Mouse (Mus musculus): ENCODE results near the gene Dtd2. TPM values are rescaled to one million over a fixed set of nuclear protein-coding genes. Genes with fewer than 3 reads are reported as not detected.

Dtd2 gene
- polyA plus RNA-seq, 1 experiment, result 0.11 TPM

GRCm38 (mm10) chr12:51972269-51973065 lies 33.8 kb downstream of the Dtd2 start:
- H3K4me3 ChIP-seq (replicated peaks), result no peak overlapping the region
- H3K36me3 ChIP-seq (ENCODE audit: control insufficient read depth), result peaks cover 9% of the 10 kb centered on the region
- peaks cover 7% of the 10 kb centered on the region for H3K9me3 ChIP-seq (ENCODE audit: control insufficient read depth, low read length)
- no peaks in the 10 kb centered on the region for H3K27me3 ChIP-seq (ENCODE audit: control insufficient read depth)
- H3K4me1 ChIP-seq (ENCODE audit: control insufficient read depth), result peaks cover 32% of the 10 kb centered on the region
- TF ChIP-seq TAL1 (IDR thresholded peaks at IDR 0.05; ENCODE audit: low read length) (no peak), GATA1 (IDR thresholded peaks at IDR 0.05; ENCODE audit: low read length) (no peak)

DNA sequence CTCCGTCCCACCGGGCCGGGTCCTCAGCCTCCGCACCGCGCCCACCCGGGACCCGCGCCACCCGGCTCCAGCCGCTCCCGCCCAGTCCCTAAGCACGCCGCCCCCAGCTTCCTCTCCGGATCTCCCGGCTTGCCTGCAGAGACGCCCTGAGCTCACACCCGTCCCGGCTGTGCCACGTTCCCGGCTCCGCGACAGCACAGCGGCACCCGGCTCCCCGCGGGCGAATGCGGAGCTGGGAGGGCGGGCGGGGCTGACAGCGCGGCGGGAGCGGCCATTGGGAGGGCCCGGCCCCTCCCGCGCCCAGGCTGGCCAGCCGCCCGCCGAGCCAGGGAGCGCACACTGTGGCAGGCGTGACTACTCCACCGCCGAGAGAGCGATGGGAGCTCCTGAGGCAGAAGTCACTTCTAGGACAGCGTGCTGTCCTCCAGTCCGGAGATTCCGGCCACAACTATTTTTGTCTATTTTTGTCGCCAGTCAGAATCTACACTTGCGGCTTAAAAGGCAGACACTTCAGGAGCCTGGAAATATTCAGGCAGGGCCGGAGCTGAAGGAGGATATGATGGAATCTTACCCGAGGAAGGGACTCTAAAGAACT lies 35.1 kb downstream of the Dtd2 start, which contains the start of gene Heatr5a:
TSS of gene Heatr5a (minus strand) at position 252 of the 595 bp plus-strand sequence.
- Histone ChIP-seq H3K9me3 (ENCODE audit: control insufficient read depth, low read length) (peaks cover 7% of the 10 kb centered on the region), H3K4me3 (replicated peaks) (peak within 1 kb of the TSS; percentile 95), H3K36me3 (ENCODE audit: control insufficient read depth) (peaks cover 13% of the 10 kb centered on the region), H3K4me1 (ENCODE audit: control insufficient read depth) (peaks cover 32% of the 10 kb centered on the region), H3K27me3 (ENCODE audit: control insufficient read depth) (no peaks in the 10 kb centered on the region)
- TF ChIP-seq TAL1 (IDR thresholded peaks at IDR 0.05; ENCODE audit: low read length) (no peak), GATA1 (IDR thresholded peaks at IDR 0.05; ENCODE audit: low read length) (no peak)

DNA sequence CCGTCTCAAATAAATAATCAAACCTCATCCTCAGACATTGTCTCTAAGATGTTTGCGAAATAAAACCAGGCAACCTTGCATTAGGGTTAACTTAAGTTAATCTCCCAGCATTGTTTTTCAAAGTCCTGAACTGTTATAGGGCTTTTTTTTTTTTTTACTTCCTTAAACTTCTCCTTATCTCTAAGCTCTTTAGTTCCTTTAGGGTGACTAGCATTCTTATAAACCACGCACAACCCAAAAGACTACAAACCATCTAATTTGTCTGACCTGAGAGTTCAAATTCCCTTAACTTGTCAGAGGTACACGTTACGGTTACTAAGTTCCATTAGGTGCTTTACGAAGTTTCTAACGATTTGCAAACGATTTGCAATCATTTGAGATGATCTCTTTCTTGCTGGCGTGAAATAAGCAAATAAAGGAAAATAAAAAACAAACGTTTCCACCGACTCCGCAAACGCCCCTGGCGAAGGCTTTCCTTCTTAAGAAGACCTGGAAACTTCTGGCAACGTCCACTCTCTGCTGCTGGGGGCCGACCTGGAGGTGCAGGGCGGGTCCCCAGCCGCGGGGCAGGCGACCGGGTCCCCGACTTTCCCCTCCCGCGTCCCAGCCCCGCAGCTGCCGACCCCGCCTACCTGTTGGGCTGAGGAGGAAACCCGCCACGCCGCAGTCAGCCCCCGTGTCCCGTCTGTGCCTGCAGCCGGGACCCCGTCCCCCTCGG lies 35.8 kb downstream of the Dtd2 start:
- peaks cover 7% of the 10 kb centered on the region for H3K9me3 ChIP-seq (ENCODE audit: control insufficient read depth, low read length)
- H3K4me3 ChIP-seq (replicated peaks), result peak overlapping the region; percentile 95
- peaks cover 32% of the 10 kb centered on the region for H3K4me1 ChIP-seq (ENCODE audit: control insufficient read depth)
- H3K36me3 ChIP-seq (ENCODE audit: control insufficient read depth), result peaks cover 18% of the 10 kb centered on the region
- TF ChIP-seq GATA1 (IDR thresholded peaks at IDR 0.05; ENCODE audit: low read length) (no peak), TAL1 (IDR thresholded peaks at IDR 0.05; ENCODE audit: low read length) (no peak)
- no peaks in the 10 kb centered on the region for H3K27me3 ChIP-seq (ENCODE audit: control insufficient read depth)

DNA sequence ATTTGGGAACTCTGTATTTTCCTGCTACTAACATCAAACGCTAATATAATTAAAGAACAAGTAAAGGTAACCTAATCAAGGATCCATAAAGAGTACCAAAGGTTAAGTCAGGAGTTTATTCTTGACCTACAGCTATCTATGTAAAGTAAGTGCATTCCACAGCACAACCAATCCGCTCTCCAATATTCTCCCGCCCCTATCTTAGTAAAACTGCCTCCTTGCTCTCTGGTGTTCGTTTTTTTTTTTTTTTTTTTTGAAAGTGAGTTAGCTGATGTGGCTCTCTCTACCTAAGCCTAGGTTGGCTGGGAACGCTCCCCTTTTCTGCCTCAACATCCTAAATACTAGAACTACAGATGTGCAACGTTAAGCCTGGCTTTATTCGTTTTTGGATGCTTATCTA lies 36.4 kb downstream of the Dtd2 start:
- H3K36me3 ChIP-seq (ENCODE audit: control insufficient read depth), result peaks cover 18% of the 10 kb centered on the region
- H3K4me1 ChIP-seq (ENCODE audit: control insufficient read depth), result peaks cover 32% of the 10 kb centered on the region
- TF ChIP-seq GATA1 (IDR thresholded peaks at IDR 0.05; ENCODE audit: low read length) (no peak), TAL1 (IDR thresholded peaks at IDR 0.05; ENCODE audit: low read length) (no peak)
- H3K27me3 ChIP-seq (ENCODE audit: control insufficient read depth), result no peaks in the 10 kb centered on the region
- peak overlapping the region; percentile 95 for H3K4me3 ChIP-seq (replicated peaks)
- peaks cover 7% of the 10 kb centered on the region for H3K9me3 ChIP-seq (ENCODE audit: control insufficient read depth, low read length)

GRCm38 (mm10) chr12:51969092-51969491 lies 37.2 kb downstream of the Dtd2 start:
- peaks cover 7% of the 10 kb centered on the region for H3K9me3 ChIP-seq (ENCODE audit: control insufficient read depth, low read length)
- H3K4me3 ChIP-seq (replicated peaks), result peak overlapping the region; percentile 95
- TF ChIP-seq GATA1 (IDR thresholded peaks at IDR 0.05; ENCODE audit: low read length) (no peak), TAL1 (IDR thresholded peaks at IDR 0.05; ENCODE audit: low read length) (no peak)

GRCm38 (mm10) chr12:51967915-51968595 lies 38.2 kb downstream of the Dtd2 start:
- H3K36me3 ChIP-seq (ENCODE audit: control insufficient read depth), result peaks cover 21% of the 10 kb centered on the region
- peaks cover 7% of the 10 kb centered on the region for H3K9me3 ChIP-seq (ENCODE audit: control insufficient read depth, low read length)
- H3K4me3 ChIP-seq (replicated peaks), result no peak overlapping the region
- peaks cover 35% of the 10 kb centered on the region for H3K4me1 ChIP-seq (ENCODE audit: control insufficient read depth)
- H3K27me3 ChIP-seq (ENCODE audit: control insufficient read depth), result no peaks in the 10 kb centered on the region
- TF ChIP-seq TAL1 (IDR thresholded peaks at IDR 0.05; ENCODE audit: low read length) (no peak), GATA1 (IDR thresholded peaks at IDR 0.05; ENCODE audit: low read length) (no peak)

More at GRCm38 (mm10) chr12:51969092-51969491, 37.2 kb downstream of the Dtd2 start:
- no peaks in the 10 kb centered on the region for H3K27me3 ChIP-seq (ENCODE audit: control insufficient read depth)
- H3K36me3 ChIP-seq (ENCODE audit: control insufficient read depth), result peaks cover 19% of the 10 kb centered on the region
- peaks cover 31% of the 10 kb centered on the region for H3K4me1 ChIP-seq (ENCODE audit: control insufficient read depth)

DNA sequence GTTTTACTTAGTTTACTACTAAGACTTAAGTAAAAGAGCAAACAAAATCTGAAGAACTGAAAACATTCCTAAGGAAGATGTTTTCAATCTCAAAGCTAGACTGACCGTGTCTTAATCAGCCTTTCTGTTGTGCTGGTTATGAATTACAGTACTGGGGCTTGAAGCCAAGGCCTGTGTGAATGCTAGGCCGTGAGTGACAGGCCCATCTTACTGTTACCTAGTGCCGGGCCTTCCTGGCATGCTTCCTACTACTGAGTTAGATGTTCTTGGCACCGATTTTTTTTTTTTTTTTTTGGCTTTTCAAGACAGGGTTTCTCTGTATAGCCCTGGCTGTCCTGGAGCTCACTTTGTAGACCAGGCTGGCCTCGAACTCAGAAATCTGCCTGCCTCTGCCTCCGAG lies 48.7 kb downstream of the Dtd2 start:
- peaks cover 82% of the 10 kb centered on the region for H3K36me3 ChIP-seq (ENCODE audit: control insufficient read depth)
- TF ChIP-seq TAL1 (IDR thresholded peaks at IDR 0.05; ENCODE audit: low read length) (no peak), GATA1 (IDR thresholded peaks at IDR 0.05; ENCODE audit: low read length) (no peak)

DNA sequence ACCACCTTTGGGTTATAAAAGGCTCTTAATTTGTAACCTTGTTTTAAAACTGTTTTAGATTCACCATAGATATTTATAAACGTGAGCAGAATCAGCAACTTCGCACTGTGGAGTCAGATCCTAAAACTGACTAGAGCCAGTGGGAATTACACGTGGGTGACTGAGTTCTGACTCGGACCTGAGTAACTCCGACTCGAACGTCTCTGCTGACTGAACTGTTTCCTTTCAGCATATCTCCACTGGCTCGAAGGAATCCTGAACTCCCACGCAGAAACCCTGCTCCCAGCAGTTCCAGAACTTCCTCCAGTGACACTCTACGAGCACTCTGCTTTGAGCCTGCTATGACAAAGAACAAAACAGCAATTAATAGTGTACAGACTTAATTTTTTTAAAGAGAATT lies 54.0 kb downstream of the Dtd2 start:
- H3K36me3 ChIP-seq (ENCODE audit: control insufficient read depth), result peaks cover 92% of the 10 kb centered on the region
- TF ChIP-seq GATA1 (IDR thresholded peaks at IDR 0.05; ENCODE audit: low read length) (no peak), TAL1 (IDR thresholded peaks at IDR 0.05; ENCODE audit: low read length) (no peak)

More for the DNA sequence above, 48.7 kb downstream of the Dtd2 start:
- no peak overlapping the region for H3K4me3 ChIP-seq (replicated peaks)
- no peaks in the 10 kb centered on the region for H3K9me3 ChIP-seq (ENCODE audit: control insufficient read depth, low read length)
- H3K27me3 ChIP-seq (ENCODE audit: control insufficient read depth), result no peaks in the 10 kb centered on the region
- H3K4me1 ChIP-seq (ENCODE audit: control insufficient read depth), result no peaks in the 10 kb centered on the region

More for the DNA sequence above, 54.0 kb downstream of the Dtd2 start:
- Histone ChIP-seq H3K27me3 (ENCODE audit: control insufficient read depth) (no peaks in the 10 kb centered on the region), H3K4me3 (replicated peaks) (no peak overlapping the region), H3K9me3 (ENCODE audit: control insufficient read depth, low read length) (peaks cover 2% of the 10 kb centered on the region; the same call in 1 of the 2 replicates), H3K4me1 (ENCODE audit: control insufficient read depth) (no peaks in the 10 kb centered on the region)
